ENCODE assay signal across 9 mouse cellular contexts in the genomic region with DNA sequence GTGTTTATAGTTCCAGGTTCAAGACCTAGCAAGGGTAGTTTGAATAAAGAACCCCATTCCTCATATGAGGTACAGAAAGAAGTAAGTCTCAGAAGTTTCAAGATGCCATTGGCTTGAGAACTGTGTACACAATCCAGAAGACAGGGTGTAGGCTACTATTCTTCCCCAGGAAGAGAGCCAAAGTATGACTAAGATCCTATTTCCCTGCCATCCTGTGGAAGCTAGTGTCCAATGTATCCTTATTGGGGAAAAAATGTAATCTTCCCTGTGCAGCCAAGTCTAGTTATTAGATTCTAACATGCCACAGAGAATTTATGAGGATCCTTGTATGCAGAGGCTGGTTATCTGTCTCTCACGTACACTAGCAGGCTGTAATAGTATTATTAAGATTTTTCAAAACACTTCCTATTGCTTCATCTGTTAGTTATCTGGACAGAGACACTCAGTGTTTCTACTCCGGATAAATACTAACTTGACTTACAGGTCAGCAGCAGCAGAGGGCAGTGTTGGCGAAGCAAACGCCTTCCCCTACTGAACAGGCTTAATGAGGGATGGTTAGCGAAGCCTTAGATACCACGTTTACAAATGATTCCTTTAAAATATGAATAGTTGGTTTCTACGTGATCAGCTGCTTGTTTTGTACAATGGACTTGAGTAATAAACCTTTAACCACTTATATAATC.
DNase-seq lines count a peak whose midpoint lies in the region; ATAC-seq and TF ChIP-seq lines count a peak whose summit lies in the region.
"Had no signal": no experiment of that assay in that cellular context is flagged by ENCODE, and none has a peak within 500 bp of the region (broad histone marks: within the 10 kb centered on the region; RNA-seq: fewer than 3 reads in every experiment).

No protein-coding gene starts in this region.

- no peak overlapping the region for H3K4me3 ChIP-seq in intestine, embryonic 14.5 days (ENCODE audit: low read depth, low read length)
- H3K4me3 ChIP-seq in midbrain, embryonic 12.5 days = no peak overlapping the region
- no peak overlapping the region for H3K4me3 ChIP-seq in small intestine, adult 2 months (ENCODE audit: low read depth, low read length)
- H3K4me3 ChIP-seq: liver, embryonic 15.5 days had no signal

- no peaks in the 10 kb centered on the region for H3K4me1 ChIP-seq in intestine, embryonic 14.5 days (replicated peaks; ENCODE audit: control insufficient read depth, insufficient read depth, low read length)
- no peaks in the 10 kb centered on the region for H3K4me1 ChIP-seq in midbrain, embryonic 12.5 days
- H3K4me1 ChIP-seq in small intestine, adult 2 months (ENCODE audit: control insufficient read depth, insufficient read depth, insufficient read length, low read length) = peaks cover 2% of the 10 kb centered on the region; the same call in 1 of the 2 replicates
- H3K4me1 ChIP-seq: liver, embryonic 15.5 days had no signal

- peak; percentile 72 for ATAC-seq in intestine, embryonic 14.5 days (replicated peaks; ENCODE audit: low FRiP score, low TSS enrichment, low read depth)
- ATAC-seq in midbrain, embryonic 12.5 days (ENCODE audit: low FRiP score, low read depth) = peak; percentile 77

- no peaks in the 10 kb centered on the region for H3K36me3 ChIP-seq in intestine, embryonic 14.5 days (ENCODE audit: control insufficient read depth, insufficient read depth, low read length)
- no peaks in the 10 kb centered on the region for H3K36me3 ChIP-seq in midbrain, embryonic 12.5 days
- no peaks in the 10 kb centered on the region for H3K36me3 ChIP-seq in small intestine, adult 2 months (ENCODE audit: control insufficient read depth, insufficient read depth, low read length)
- H3K36me3 ChIP-seq: liver, embryonic 15.5 days had no signal

- TF ChIP-seq POLR2A in small intestine, adult 2 months (IDR thresholded peaks at IDR 0.05; ENCODE audit: low read depth, low read length) = no peak

- peak; percentile 61 for DNase-seq in R1 (ENCODE audit: low read depth, low spot score)
- peak; percentile 22 for DNase-seq in cerebellum, adult 9-10 months
- DNase-seq in frontal cortex, postnatal 25 days (ENCODE audit: low spot score in 2 of 2) = peak; percentile 19 to 33
- DNase-seq in intestine, embryonic 14.5 days (ENCODE audit: low spot score) = peak; percentile 62
- DNase-seq in left cerebral cortex, adult 8-10 months (ENCODE audit: low spot score in 2 of 2) = peak; percentile 12 to 28
- no peak for DNase-seq in spleen, postnatal 36 days (ENCODE audit: low spot score in 2 of 2)

- no peak overlapping the region for H3K27ac ChIP-seq in intestine, embryonic 14.5 days (ENCODE audit: low read depth)
- no peak overlapping the region for H3K27ac ChIP-seq in midbrain, embryonic 12.5 days (replicated peaks)
- no peak overlapping the region for H3K27ac ChIP-seq in small intestine, adult 2 months (ENCODE audit: insufficient read depth, low read depth, low read length)
- H3K27ac ChIP-seq: liver, embryonic 15.5 days had no signal

- H3K9me3 ChIP-seq in intestine, embryonic 14.5 days (ENCODE audit: control insufficient read depth, low read length) = no peaks in the 10 kb centered on the region
- H3K9me3 ChIP-seq in midbrain, embryonic 12.5 days = no peaks in the 10 kb centered on the region
- H3K9me3 ChIP-seq: liver, embryonic 15.5 days had no signal

- H3K9ac ChIP-seq in intestine, embryonic 14.5 days (ENCODE audit: low read length) = no peak overlapping the region
- no peak overlapping the region for H3K9ac ChIP-seq in midbrain, embryonic 12.5 days (replicated peaks)
- H3K9ac ChIP-seq: liver, embryonic 15.5 days had no signal

- 7% methylated on average over 7 of the region's 7 CpGs for WGBS in intestine, embryonic 14.5 days
- WGBS in midbrain, embryonic 12.5 days = 16% methylated on average over 7 of the region's 7 CpGs
- WGBS in small intestine, adult 2 months = 7% methylated on average over 7 of the region's 7 CpGs

- TF ChIP-seq CTCF in small intestine, adult 2 months (IDR thresholded peaks at IDR 0.05; ENCODE audit: extremely low read depth, insufficient read length, insufficient replicate concordance, low read depth, low read length) = peak; percentile 72; the same call in 1 of the 2 replicates

- no peak overlapping the region for H3K4me2 ChIP-seq in intestine, embryonic 14.5 days (ENCODE audit: low read length)
- H3K4me2 ChIP-seq in midbrain, embryonic 12.5 days (replicated peaks) = no peak overlapping the region
- H3K4me2 ChIP-seq: liver, embryonic 15.5 days had no signal

- no peaks in the 10 kb centered on the region for H3K27me3 ChIP-seq in intestine, embryonic 14.5 days (replicated peaks; ENCODE audit: control insufficient read depth, insufficient read depth, low read length)
- H3K27me3 ChIP-seq in midbrain, embryonic 12.5 days = no peaks in the 10 kb centered on the region
- no peaks in the 10 kb centered on the region for H3K27me3 ChIP-seq in small intestine, adult 2 months (ENCODE audit: control insufficient read depth, insufficient read depth, low read length)
- H3K27me3 ChIP-seq: liver, embryonic 15.5 days had no signal

Comparison
In these comparisons a context has a peak if more than half of its experiments do, and no peak if none do; other contexts are left out.
1. DNase-seq: peak in R1 (single experiment), cerebellum, adult 9-10 months (single experiment), frontal cortex, postnatal 25 days (2 of 2), intestine, embryonic 14.5 days (single experiment) and left cerebral cortex, adult 8-10 months (2 of 2); none in spleen, postnatal 36 days (0 of 2).